Mouse (Mus musculus) R1 (cell line): ENCODE results near the gene Kif5c.

ENCODE experiments used
- DNase-seq: peaks from one replicate; pipeline ENCODE4 v3.0.0-alpha.2; 2018; ENCODE audit warnings: low read depth, low spot score

The Kif5c gene

GRCm38 (mm10) chr2:49621234-49621633 is 2.1 kb downstream of the Kif5c start:
- no peak for DNase-seq

DNA sequence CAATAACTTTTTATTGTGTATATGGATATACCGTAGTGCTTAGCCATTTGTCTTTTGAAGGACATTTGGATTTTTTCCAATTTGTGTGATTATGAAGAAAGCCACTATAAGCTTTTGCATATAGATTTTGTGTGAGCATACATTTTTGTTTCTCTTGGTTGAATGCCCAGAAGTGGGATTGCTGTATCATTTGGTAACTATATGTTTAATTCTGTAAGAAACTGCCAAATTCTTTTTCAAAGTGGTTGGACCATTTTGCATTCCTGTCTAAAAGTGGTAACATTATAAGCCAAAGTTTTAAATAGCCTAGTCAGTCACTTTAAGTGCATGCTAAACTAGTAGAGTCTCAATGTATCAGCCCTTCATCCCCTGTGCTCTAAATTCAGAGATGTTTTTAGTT is 6.5 kb downstream of the Kif5c start:
- no peak for DNase-seq

GRCm38 (mm10) chr2:49627611-49628010 is 8.5 kb downstream of the Kif5c start:
- no peak for DNase-seq

DNA sequence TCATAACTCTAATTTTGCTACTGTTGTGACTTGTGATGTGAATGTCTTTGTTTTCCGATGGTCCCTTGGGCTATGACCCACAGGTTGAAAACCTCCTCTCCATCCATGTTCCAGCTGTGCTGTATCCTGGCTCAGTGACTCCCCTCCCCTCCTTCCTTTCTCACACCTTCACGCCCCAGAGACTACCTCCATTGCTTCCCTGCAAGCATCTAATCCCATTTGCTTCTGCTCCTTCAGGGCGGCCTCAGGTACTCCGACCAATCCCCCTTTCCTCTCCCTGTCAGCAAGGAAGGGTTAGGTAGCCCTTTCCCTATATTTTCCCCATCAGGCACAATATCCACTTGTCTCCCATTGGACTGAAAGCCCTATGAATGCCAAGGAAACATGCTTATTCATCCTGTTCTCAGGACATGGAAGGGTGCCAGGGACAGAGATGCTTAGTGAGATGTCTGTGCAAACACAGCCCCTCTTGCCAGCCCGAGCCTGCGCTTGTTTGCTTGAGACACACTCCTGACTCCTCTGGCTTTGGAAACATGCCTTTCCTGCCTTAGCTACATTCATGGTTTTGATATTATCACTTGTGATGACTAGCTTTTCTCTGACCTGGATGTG is 9.1 kb downstream of the Kif5c start:
- DNase-seq, result no peak

- DNase-seq, result no peak
Measured at GRCm38 (mm10) chr2:49629181-49629580, 10.1 kb downstream of the Kif5c start.

GRCm38 (mm10) chr2:49630636-49631035 is 11.5 kb downstream of the Kif5c start:
- no peak for DNase-seq

DNA sequence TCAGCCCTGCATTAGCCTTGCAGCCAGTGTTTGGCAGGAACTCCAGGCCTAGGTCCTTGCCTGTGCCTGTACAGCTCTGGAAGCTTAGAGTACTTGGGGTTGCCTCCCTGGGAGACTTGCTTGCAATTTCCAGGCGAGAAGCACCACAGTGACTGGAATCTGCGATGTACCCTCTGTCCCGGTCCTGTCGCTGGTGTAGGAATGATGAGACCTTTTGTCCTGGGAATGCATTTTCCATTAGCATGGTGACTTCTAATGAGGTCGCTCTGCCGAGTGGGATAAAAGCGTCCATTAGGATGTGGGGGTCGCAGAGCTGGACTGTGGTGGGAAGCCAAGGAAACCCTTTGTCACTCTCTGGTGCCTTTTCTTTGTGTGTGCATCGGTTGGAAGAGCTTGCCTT is 14.1 kb downstream of the Kif5c start:
- DNase-seq, result no peak

DNA sequence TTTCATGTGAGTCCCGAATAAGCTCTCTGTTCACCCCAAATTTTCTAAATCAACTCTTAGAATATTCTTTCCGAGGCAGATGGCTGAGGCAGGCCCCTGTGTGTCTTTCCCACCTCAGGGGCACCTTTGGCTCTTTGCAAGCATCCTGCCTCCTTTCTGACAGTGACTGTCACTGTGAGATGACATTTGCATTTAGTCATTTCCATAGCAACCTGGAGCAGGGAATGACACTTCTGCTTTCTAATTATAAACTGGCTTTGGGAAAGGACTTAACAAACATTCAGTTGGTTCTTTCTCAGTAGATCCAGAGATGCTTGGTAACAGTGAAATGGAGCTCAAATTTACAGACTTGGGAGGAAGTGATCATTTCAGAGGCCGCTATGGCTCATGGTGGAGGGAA is 23.7 kb downstream of the Kif5c start:
- DNase-seq, result no peak

GRCm38 (mm10) chr2:49643756-49644155 is 24.7 kb downstream of the Kif5c start:
- no peak for DNase-seq

DNA sequence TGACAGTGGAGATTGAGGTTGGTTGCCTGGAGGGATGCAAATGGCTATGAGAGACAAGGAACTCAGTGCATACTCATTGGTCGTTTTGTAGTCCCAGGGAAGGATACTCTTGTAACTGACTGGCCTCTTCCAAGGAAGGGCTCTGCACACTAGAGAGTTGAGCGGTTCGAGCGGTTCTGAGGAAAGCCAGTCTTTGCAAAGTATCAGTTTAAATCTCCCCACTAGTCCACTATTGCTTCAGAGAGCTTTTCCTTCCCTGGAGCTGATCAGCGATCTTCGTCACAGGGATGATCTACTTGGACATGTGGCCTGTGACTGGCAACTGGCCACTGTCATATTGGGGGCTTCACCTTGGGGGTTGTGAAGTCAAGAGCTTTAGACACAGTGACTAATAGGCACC is 28.5 kb downstream of the Kif5c start:
- DNase-seq, result no peak

- DNase-seq, result no peak
Measured at GRCm38 (mm10) chr2:49648344-49648743, 29.2 kb downstream of the Kif5c start.

DNA sequence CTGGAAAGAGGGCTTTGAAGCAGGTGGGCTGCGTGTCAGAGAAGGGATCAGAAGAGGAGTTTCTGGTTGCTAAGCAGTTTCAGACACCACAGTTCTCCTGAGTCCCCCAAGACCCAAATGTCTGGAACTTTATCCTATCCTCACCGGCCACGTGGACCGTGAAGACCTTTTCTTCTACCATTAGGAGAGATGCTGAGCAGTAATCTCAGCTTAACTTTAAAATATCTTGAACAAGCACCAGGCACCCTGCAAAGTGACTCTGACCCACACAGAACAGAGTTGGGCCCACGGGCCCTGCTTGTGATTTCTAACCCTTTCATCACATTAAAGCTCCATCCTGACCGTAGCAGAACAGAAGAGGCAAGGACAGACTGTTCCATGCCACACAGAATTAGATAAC is 29.7 kb downstream of the Kif5c start:
- DNase-seq, result no peak

DNA sequence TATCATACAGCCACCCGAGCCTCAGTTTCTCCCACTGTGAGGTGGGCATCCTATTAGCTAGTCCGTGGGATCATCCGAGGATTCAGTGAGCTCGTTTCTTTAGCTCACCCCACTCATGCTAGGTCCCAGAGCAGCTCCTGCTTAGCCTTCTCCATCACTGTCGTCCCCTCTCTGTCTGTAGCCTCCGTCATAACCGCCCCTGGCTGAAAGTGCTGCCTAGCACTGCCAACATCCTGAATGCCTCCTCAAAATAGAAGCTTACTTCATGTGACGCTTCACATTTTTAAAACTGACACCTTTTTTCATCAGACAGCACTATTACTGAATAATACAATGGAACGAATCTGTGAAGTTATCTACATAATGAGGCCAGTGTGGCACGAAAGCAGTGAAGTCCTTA is 30.1 kb downstream of the Kif5c start:
- DNase-seq, result no peak

- no peak for DNase-seq
Measured at GRCm38 (mm10) chr2:49651737-49652136, 32.6 kb downstream of the Kif5c start.

- no peak for DNase-seq
Measured at GRCm38 (mm10) chr2:49654606-49655005, 35.5 kb downstream of the Kif5c start.

- no peak for DNase-seq
Measured at GRCm38 (mm10) chr2:49655195-49655873, 36.2 kb downstream of the Kif5c start.

DNA sequence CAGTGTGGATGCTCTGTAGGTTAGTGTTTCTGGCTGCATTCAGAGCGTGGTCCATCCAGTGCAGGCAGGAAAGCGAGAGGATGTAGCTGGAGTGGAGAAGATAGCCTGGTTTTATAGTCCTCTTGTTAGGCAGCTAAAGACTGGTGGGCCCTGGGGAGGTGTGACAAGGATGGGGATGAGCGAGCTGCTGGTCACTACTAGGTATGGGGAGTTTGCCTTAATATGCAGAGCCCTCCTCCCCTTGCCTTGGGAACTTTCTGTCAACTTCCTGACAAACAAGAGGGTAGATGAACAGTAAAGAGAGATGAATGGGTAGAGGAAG is 36.7 kb downstream of the Kif5c start:
- no peak for DNase-seq

GRCm38 (mm10) chr2:49656988-49657387 is 37.9 kb downstream of the Kif5c start:
- DNase-seq, result no peak

- no peak for DNase-seq
Measured at GRCm38 (mm10) chr2:49657666-49658065, 38.6 kb downstream of the Kif5c start.

- no peak for DNase-seq
Measured at GRCm38 (mm10) chr2:49658988-49659387, 39.9 kb downstream of the Kif5c start.

- DNase-seq, result no peak
Measured at GRCm38 (mm10) chr2:49659964-49660363, 40.9 kb downstream of the Kif5c start.

GRCm38 (mm10) chr2:49660375-49660923 is 41.4 kb downstream of the Kif5c start:
- no peak for DNase-seq

DNA sequence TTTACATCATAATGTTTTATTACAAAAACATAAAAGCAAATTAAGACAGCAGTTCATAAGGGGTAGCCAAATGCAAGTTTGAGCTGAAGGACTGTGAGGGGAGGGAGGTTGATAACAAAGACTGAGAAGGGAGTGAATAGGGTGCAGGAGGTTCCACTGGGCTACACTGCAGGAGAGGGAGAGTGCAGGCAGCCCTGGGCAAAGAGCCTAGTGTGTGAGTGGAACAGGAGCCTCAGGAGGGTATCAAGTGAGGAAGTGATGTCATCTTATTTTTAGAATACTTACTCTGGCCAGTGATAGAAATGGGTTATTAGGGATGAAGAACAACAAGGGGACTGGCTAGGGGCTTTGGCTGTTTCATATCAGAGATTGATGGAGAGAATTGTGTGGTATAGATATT is 42.2 kb downstream of the Kif5c start:
- DNase-seq, result no peak

DNA sequence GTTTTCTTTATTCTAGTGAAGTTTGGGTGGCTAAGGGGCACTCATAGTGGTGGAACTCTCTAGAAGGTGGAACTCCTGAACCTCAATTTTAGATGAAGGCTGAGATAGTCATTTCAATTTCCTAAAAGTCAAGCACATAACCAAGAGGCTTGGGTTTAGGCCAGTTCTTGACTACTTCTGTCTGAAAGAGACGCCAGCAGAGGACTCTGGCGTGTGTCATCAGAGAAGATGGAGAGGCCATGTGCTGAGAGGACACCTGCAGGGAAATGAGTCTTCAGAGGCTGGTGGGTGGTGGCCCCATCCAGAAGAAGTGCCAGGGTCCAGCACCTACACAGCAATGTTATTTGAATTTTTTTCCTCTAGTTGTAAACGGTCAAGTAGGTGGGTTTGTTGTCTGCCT is 42.8 kb downstream of the Kif5c start:
- no peak for DNase-seq
